Mouse (Mus musculus) spleen, postnatal 36 days (tissue): ENCODE measurements around the gene Medag.

Experiments used
- DNase-seq, 2 experiments: peaks; one replicate each; pipeline ENCODE4 v3.0.0; 2022; ENCODE audit warnings: low spot score in 2 of 2, mixed read lengths in 1 of 2

Medag gene

DNA sequence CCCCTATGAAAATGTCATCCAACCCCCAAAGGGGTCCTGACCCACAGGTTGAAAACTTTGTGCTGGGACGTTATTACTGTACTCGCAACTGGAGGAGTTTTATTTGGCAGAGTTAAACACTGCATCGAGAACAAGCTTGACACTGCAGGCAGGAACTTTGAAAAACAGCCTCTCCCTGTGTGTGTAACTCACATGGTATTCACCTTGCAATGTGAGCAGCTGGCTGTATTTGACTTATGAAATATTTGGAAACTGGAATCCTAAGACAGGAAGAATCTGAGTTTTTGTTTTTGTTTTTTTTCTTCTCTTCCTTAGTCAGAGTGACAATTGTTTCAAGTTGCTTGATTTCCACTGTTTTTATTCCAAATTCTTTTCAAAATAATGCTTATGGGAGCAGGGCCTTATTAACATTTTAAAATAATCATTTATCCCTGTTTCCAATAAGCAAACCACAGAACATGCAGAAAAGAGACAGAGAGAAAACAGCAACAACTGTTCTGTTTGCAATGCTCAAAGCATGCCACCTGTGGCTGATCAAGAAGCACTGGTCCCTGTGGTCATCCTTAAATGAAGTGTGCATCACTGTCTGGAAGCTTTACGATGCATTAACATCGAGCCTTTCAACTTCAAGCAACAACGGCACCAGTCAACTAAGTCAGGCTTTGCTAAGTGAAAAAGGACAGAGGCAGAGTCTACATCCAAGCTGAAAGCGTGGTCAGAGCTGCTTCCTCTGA lies 26.2 kb upstream of the Medag start:
- DNase-seq: no peak

DNA sequence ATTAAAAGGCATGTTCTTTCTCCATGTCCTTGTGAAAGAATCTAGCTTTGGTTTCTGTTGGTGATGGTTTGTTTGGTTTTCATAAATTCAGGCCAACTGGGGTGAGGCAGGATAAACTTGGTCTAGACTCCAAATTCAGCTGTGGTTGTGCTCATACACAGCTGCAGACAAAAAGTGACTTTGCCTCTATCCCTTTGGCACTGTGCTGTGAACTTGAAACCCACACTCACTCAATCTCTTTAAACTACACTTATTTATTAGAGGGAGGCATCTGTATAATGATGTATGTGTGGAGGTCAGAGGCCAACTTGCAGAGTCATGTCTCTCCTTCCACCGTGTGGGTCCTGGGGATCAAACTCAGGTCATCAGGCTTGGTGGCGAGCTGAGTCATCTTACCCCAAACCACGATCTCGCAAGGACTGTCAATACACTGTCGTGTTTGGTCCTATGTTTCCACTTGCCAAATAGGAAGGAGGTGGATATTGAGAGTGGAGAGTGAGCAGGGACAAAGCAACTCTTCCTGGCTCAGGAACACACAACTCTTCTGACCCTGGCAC lies 25.2 kb upstream of the Medag start:
- DNase-seq: no peak

DNA sequence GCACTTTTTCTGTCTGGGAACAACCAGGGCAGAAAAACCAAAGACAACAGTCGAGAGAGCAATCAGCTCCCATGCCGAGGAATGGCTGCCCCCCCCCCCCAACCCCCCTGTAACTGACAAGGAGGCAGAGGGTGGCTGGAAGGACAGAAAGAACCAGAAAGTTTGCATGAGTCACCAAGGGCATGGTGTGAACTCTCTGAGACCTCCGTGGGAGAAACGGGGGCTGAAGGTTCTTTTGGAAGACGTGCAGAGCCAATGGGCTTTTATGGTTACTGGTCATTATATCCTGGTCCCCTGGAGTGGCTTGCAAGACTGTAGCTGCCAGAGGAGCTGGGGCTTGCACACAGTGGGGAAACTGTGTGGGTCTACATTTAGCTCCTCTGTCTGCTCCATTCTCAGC lies 22.6 kb upstream of the Medag start:
- DNase-seq: no peak

DNA sequence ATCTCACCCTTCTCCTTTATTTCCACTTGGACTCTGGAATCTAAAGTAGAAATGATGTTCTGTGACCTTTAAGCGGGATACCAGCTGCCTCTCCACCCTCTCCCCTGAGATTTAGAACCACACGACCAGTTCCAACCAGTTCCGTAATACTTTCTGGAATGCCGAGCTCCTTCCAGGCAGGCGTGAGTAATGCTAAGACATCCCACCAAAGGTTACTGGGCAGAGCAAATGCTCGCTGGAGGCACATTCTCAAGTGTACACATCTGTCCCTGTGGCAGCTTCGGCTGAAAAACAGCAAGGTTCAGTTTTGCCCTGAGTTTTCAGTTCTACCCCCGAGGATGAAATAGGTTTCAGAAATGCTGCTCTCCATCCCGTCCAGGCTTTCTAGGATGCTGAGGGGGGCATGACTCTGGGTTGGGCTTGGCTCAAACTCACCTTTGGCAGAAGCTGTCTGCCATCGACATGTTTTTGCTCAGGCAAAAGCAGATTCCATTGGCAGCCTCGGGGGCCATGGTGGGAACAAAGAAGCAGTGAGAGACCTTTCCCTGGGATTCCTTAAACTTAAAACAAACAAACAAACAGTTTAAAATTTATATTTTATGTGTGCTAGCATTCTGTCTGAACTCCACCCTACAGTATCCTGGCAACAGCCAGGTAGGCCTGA lies 21.9 kb upstream of the Medag start:
- DNase-seq: no peak

DNA sequence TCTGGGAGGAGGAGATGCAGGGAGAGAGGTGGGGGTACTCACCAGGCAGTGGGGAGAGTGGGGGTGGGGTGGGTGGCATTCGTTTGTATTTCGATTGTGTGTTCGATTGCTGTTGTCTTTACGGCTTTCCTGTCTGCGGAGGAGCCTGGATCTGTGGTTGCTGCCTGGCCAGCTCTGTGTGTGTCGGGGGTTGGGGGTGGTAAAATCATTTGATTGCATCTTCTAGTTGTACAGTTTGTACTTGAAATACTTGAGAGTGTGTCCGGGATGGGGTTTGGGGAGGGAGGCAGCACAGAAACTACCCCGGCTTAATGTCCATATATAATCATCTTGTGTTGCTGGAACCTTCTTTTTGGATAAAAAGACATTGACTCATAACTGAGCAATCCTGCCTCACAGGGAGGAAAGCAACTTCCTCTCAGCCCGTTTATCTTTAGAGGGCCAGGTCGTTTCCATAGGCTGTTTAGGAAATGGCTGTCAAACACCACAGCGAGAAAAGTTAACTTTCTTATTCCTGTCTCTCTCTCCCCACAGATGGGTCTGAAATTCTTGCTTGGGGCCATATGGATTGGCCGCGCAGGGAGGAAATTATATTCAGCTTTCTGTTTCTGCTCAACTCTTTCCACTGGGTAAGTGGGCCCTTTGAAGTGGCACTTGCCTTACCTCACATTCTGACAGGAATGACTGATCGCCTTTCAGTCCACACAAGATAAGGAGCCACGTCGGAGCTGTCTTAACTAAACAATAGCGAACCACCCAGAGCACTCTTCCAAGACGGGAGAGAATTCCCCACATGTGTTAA lies 19.8 kb upstream of the Medag start:
- no peak for DNase-seq

DNA sequence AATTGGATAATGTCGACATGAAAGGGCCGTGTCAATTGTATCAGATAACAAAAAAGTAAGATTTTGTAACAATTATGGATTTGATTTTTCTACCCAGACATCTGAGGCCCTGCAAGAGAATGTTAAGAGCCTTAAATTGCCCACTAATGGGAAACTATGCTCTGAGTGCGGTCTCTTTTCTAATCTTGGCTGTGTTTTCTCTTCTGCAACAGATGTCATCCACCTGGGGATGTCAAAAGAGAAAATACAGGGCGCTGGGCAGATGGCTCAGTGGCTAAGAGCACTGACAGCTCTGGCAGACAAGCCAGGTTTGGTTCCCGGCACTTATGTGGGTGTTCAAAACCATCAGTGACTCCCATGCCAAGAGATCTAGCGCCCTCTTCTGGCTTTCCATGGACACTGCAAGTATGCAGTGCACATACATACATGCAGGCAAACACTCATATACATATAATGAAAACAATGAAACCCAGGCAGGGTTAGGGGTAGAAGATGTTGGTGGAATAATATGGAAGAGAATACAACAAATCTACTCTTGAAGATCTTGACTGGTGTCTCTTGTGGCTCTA lies 19.0 kb upstream of the Medag start:
- no peak for DNase-seq

DNA sequence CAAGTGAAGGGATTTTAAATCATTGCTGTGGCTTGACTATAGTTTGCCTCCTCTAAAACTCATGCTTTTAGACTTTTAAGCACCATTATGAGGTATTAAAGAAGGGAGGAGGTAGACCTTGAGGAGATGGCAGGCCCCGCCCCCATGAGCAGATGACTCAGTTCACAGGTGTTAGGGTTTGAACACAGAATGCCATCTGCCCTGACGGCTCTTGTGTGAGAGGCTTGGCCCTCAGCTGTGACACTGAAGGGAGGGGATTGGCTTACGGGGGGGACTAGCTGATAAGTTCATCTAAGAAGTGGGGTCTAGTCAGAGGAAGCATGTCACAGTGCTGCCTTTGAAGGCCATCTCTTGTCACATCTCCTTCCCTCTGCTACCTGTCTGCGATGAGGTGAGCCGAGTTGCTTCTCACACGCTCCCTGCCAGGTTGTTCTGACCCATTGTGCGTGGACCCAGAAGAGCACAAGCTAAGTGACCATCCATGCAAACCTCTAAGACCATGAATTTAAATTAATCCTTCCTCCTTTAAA lies 10.0 kb upstream of the Medag start:
- no peak for DNase-seq

DNA sequence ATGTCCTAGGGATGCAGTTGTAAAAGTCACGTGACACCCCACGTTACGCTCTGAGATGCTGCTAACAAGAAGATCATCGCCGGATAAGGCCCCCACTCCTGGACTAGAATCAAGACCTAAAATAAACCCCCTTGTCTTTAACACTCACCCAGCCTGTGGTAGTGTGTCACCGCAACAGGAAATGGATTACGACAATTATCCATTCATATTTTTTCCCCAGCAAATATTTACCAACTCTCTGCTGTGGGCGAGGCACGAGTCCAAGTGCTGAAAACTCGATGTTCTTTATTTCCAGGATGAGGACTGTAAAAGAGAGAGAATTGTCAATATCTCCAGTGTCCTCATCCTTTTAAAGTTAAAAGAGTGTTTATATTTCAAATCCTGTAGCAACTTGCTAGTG lies 9.5 kb upstream of the Medag start:
- no peak for DNase-seq

DNA sequence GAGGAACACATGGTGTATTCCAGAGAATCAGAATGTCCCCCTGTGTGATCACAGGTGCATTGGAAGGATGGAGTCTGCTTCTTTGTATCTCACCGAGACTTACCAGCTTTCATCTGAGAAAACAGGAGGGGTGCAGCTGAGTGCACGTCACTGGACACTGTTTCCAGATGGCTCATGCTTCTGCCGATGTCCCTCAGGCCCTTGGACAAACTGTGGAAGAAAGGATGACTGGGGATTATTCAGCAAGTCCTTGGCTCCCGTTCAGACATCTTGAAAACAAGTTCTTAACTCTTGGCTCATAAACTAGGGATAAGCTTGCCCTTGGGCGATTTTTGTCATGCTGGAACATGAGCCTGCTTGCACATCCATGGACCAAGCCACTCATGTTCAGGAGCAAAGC lies 8.2 kb upstream of the Medag start:
- DNase-seq: no peak

DNA sequence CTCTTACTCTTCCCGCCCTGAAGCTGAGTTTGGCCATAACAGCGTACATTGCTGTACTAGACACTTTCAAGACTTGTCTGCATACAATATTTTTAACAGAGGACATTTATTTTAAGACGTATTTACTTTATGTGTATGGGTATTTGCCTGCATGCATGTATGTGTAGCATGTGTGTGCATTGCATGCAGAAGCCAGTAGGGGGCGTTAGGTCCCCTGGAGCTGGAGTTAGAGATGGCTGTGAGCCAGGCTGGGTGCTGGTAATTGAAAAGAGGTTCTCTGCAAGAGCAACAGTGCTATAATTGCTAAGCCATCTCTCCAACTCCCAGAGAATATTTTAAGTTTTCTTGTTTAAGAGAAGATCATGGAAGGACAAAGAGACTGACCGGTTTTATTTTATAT lies 6.8 kb upstream of the Medag start:
- DNase-seq: no peak

DNA sequence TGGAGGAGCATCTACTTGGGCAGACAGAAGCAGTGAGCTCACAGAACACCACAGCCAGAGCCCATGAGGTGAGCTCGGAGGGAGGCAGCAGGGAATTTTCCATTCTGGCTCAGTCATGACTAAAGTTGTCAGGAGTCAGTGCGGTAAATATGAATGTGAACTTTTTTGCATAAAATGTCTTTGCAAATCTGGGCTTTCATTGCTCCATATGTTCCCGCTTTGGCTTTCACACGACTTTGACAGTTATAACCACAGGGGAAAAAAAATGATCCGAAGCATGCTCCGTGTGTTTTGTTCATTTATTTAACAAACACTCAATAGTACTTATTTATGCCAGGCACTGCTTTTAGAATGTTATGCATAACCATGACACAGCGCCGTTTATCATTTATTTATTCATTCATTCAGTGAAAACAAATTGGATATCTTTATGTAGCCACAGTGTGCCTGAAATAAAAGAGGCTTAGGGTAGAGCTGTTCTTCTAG lies 4.7 kb upstream of the Medag start:
- no peak for DNase-seq

DNA sequence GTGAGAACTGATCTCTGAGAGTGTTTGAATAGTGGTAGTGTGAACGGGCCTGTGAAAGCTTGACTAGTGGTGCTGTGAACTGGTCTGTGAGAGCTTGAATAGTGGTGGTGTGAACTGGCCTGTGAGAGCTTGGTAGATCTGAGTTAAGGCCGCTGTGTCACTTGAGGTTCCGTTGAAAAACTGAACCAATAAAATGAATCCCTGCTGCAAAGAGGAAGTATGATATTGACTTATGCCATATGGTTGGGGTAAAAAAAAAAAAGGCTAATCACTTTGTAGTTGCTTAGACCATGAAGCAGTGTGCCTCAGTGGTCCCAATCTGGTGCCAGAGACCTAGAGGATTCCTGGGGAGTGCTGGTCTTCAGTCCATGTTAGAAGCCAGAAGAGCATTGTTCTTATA lies 2.0 kb upstream of the Medag start:
- no peak for DNase-seq

DNA sequence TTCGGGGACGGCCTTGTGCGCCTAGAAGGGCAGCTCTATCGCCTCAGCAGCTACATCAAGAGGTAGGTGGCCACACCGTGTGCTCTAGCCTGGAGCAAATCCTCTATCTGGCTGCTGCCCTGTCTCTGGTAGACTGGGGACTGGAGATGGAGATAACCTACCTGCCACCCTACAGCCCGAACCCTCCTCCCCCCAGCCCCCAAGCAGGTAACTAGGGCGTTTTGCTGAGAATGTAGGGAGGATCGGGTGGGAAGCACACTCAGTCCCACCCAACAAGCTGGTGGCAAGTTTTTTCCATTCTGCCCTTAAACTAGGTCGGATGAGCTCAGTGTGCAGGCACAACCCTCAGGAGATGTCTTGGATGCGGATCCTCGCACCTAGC lies 636 bp downstream of the Medag start:
- no peak for DNase-seq

DNA sequence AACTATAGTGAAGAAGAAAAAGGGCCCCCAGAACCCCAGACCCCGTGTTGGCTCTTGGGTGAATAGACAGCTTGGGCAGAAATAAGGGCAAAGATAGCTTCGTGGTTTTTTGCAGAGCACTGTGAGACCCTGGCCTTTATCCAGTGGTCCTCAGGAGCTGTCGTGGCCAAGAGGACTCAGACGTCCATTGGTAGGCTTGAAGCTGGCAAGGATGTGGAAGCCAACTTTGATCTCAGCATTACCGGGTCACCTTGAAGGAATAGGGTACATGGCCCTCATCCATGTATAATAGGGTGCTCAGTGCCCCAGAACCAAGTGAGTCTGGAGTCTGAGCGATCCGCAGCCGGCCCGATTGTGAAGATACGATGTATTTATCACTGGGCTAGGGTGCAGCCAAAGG lies 1.1 kb downstream of the Medag start:
- DNase-seq: no peak

DNA sequence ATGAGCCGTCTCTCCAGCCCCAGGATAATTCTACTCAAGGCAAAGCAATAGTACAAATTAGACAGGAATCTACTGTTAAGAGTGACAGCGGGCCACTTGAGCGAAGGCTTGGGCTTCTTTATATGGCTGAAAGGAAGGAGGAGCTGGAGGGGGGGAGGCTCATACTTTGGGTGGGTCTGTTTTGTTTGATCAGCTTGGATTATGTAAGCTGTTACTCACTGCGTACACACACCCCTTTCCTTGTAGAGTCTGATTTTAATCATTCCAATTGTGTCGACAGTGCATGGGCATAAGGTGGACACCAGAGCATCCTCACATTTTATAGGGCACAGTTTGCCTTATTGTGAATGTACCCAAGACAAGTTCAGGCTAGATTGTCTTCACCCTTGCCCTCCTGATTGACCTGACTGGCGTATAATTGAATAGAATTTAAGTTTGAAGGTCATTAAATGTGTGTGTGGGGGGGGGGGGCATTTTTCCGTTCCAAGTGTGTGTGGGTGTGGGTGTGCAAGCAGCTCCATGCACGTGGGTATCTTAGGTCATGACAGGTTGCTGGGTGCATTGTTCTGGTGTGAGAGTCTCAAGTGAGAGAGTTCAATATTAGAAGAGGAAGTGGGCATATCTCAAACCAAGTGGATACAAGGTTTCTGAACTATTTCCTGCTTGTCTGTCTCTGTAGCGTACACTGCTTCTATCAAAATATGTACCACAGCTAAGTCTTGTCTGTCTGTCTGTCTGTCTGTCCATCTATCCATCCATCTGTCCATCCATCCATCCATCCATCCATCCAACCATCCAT lies 3.0 kb downstream of the Medag start:
- DNase-seq: no peak

DNA sequence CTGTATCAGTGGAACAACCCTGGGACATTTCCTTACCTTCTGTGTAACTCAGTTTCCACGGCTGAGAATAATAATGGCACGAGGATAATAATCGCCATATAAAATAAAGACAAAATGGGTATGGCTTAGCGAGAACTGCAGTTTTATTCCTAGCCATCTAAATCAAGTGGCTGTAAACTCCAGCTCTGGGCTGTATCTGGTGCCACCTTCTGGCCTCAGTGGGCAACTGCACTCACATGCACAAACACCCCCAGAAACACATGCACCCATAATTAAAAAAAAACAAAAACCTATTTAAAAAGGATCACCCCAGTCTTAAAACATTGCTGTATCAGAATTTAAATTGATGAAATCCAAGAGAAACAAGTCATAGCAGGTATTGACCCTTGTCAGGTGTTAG lies 5.8 kb downstream of the Medag start:
- DNase-seq: no peak

DNA sequence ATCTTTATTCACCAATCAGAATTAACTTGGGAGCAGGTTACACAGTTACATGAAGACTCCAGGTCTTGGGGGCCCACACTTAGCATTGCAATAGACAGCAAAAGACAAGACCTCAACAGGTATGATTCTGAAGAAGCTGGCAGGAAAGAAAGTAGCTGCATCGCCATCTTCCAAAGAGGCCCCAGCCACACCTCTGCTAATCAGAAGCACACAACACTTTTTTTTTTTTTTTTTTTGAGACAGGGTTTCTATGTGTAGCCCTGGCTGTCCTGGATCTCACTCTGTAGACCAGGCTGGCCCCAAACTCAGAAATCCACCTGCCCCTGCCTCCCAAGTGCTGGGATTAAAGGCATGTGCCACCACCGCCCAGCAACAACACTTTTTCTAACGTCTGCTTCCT lies 15.0 kb downstream of the Medag start:
- DNase-seq: no peak

DNA sequence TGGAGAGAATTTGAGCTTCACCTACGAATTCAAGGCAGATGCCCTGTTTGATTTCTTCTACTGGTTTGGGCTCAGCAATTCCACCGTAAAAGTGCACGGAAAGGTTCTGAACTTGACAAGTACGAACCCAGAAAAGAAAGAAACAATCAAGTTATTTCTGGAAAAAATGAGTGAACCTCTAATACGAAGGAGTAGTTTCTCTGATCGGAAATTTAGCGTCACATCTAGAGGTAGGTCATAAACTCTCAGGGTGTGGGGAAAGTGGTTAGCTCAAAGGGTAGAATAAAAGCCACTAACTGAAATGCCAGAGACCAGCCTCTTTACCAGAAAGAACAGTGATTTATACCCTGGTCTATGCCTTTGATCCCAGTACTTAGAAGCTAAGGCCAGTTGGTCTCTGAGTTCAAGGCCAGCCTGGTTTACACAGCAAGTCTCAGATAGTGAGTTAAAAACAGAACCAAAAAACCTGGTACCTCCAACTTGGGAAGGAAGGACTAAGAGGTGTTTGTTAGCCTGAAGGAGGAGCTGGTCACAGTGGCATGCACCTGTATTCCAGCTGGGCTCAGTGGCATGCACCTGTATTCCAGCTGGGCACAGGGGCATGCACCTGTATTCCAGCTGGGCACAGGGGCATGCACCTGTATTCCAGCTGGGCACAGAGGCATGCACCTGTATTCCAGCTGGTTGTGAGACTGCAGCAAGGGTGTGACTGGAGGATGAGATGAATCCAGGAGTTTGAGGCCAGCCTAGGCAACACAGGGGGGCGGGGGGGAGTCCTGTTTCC lies 15.9 kb downstream of the Medag start:
- DNase-seq: no peak

DNA sequence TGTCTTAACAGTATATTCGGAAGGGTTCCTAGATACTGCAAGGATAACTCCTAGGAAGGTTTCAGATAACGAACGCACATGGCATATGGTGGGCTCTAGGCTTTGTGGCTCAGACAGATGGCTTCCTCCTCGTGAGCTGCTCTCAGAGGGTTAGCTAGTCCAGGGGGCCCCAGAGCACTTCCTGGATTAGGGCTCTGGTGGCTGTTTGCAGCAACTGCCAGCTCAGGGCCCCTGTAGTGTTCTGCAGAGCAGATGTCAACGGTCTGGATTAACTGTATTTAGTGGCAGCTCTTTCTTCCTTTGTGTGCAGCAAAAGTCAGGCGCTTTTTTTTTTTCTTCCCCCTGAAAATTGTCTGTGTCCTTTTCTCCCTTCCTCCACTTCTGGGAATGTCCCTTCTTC lies 16.8 kb downstream of the Medag start:
- peak; percentile 52 to 62 for DNase-seq

DNA sequence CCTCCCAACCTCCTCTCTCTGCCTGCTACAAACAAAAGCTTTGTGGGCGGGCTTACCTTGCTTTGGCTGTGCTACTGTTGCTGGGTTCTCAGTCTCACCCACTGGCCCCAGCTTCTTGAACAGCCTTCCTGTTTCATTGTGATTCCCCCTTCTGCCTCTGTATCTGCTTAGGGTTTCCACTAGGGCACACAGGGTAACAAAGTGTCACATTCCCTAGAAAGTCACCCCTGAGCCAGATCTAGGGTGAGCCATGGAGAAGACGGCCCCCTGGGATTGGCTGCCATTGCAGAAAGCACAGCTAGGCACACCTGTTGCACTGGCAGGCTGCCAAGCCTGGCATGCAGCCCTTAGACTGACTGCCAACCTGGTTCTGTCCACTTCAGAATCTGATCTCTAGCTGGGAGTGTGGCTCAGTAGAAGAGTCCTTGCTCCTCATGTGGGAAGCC lies 17.3 kb downstream of the Medag start:
- peak; percentile 39 to 40 for DNase-seq
